Mouse (Mus musculus) ES-Bruce4 (cell line): ENCODE results near the gene Mgam. TPM values are rescaled to one million over a fixed set of nuclear protein-coding genes. Genes with fewer than 3 reads are reported as not detected.

Experiments
- H3K27ac ChIP-seq: 2 replicates; pipeline ENCODE4 v1.5.1; 2012; ENCODE audit warnings: low read length, inconsistent platforms; ENCODE audit not compliant: insufficient read depth
- H3K27me3 ChIP-seq: 2 replicates; pipeline ENCODE4 v1.6.1; 2012; ENCODE audit warnings: mild to moderate bottlenecking, low read length, inconsistent platforms; ENCODE audit not compliant: control insufficient read depth, poor library complexity, insufficient read depth, severe bottlenecking
- H3K36me3 ChIP-seq: 2 replicates; pipeline ENCODE4 v1.6.1; 2012; ENCODE audit warnings: inconsistent platforms, mild to moderate bottlenecking, low read length, moderate library complexity; ENCODE audit not compliant: control insufficient read depth, poor library complexity, insufficient read depth, severe bottlenecking
- H3K4me1 ChIP-seq: one replicate; pipeline ENCODE4 v1.8.1; 2011; ENCODE audit warnings: low read length; ENCODE audit not compliant: control insufficient read depth, insufficient read depth
- H3K4me3 ChIP-seq: 2 replicates; pipeline ENCODE4 v1.5.1; 2011; ENCODE audit warnings: low read depth, mild to moderate bottlenecking, low read length
- H3K9ac ChIP-seq: 2 replicates; pipeline ENCODE4 v1.6.1; 2012; ENCODE audit warnings: low read depth, mild to moderate bottlenecking, inconsistent platforms; ENCODE audit not compliant: poor library complexity, severe bottlenecking
- H3K9me3 ChIP-seq: replicated peaks from 2 replicates; pipeline ENCODE4 v1.6.1; 2012; ENCODE audit warnings: mild to moderate bottlenecking, low read length, inconsistent platforms; ENCODE audit not compliant: control insufficient read depth, poor library complexity, insufficient read depth, severe bottlenecking
- CTCF ChIP-seq: IDR thresholded peaks from one replicate; pipeline ENCODE4 v1.8.1; 2011; ENCODE audit warnings: low read depth, low read length
- EP300 ChIP-seq: IDR thresholded peaks from 2 replicates; pipeline ENCODE4 v1.6.1; 2011; ENCODE audit warnings: low read depth, low read length; ENCODE audit not compliant: insufficient read depth
- POLR2A ChIP-seq: IDR thresholded peaks from one replicate; pipeline ENCODE4 v1.8.1; 2011; ENCODE audit warnings: low read length; ENCODE audit not compliant: insufficient read depth
- polyA plus RNA-seq: library from polyadenylated mRNA; stranded (reverse); fragments of >200 nt; gene quantifications from 2 replicates; pipeline ENCODE4 v1.2.4, GENCODE M21; 2011; ENCODE audit warnings: low read depth; ENCODE audit not compliant: missing spikeins, insufficient read depth, insufficient read length

Gene Mgam
- polyA plus RNA-seq, 1 experiment, result 0.09 TPM

- TF ChIP-seq CTCF (no peak), EP300 (no peak), POLR2A (no peak)
- Histone ChIP-seq H3K9ac (no peak overlapping the region), H3K9me3 (no peaks in the 10 kb centered on the region), H3K27me3 (no peaks in the 10 kb centered on the region), H3K4me1 (no peaks in the 10 kb centered on the region), H3K36me3 (no peaks in the 10 kb centered on the region), H3K4me3 (no peak overlapping the region), H3K27ac (no peak overlapping the region)
These were observed 166.6 kb downstream of the Mgam start for GRCm38 (mm10) chr6:40795077-40795812.

- Histone ChIP-seq H3K27ac (no peak overlapping the region), H3K9ac (no peak overlapping the region), H3K9me3 (no peaks in the 10 kb centered on the region), H3K4me3 (no peak overlapping the region), H3K27me3 (no peaks in the 10 kb centered on the region), H3K4me1 (no peaks in the 10 kb centered on the region), H3K36me3 (no peaks in the 10 kb centered on the region)
- TF ChIP-seq POLR2A, result no peak
- no peak for TF ChIP-seq EP300
- no peak for TF ChIP-seq CTCF
These were observed 189.7 kb downstream of the Mgam start for GRCm38 (mm10) chr6:40818237-40818902.

Other genes starting within 250 kb of the Mgam start
- 5.8 and 6.4 TPM in 2 replicates for gene E330009J07Rik, start 192.7 kb upstream of the Mgam start, polyA plus RNA-seq
- not detected in 2 replicates for gene Wee2, start 189.7 kb upstream of the Mgam start, polyA plus RNA-seq
- 130 and 143 TPM in 2 replicates for gene Ssbp1, start 157.5 kb upstream of the Mgam start, polyA plus RNA-seq
- gene Tas2r137, start 137.6 kb upstream of the Mgam start, polyA plus RNA-seq, result 0.94 TPM in 1 of 2 replicates, not detected in the other
- 0.60 and 0.67 TPM in 2 replicates for gene Tas2r108, start 135.3 kb upstream of the Mgam start, polyA plus RNA-seq
- gene Prss37, start 109.3 kb upstream of the Mgam start, polyA plus RNA-seq, result not detected in 2 replicates
- gene Olfr461, start 73.8 kb upstream of the Mgam start, polyA plus RNA-seq, result not detected in 2 replicates
- 0.20 TPM in 1 of 2 replicates, not detected in the other for gene Olfr460, start 59.3 kb upstream of the Mgam start, polyA plus RNA-seq
- gene Clec5a, start 43.0 kb upstream of the Mgam start, polyA plus RNA-seq, result not detected in 2 replicates
- gene Tas2r138, start 15.5 kb upstream of the Mgam start, polyA plus RNA-seq, result not detected in 2 replicates